Mouse (Mus musculus): Measurements from ENCODE around the gene Krt10. TPM values are rescaled to one million over a fixed set of nuclear protein-coding genes. Genes with fewer than 3 reads are reported as not detected.

Gene Krt10
- 31.7 and 39.9 TPM in 2 replicates for polyA plus RNA-seq (2014; fragmentation: Nextera tagmentation; extraction: Ambion mirVana)

GRCm38 (mm10) chr11:99389264-99389663, at the start of gene Krt10:
Gene Krt10 (minus strand): TSS chr11:99389364.
- DNase-seq (ENCODE audit: low spot score), result no peak
- no peak within 1 kb of the TSS for H3K27ac ChIP-seq
- no peaks in the 10 kb centered on the region for H3K27me3 ChIP-seq (ENCODE audit: control insufficient read depth, insufficient read depth, low read length)
- no peak within 1 kb of the TSS for H3K9ac ChIP-seq
- peaks cover 14% of the 10 kb centered on the region for H3K4me1 ChIP-seq (replicated peaks; ENCODE audit: control insufficient read depth, insufficient read depth, low read length)
- ATAC-seq (ENCODE audit: low FRiP score), result no peak
- H3K4me3 ChIP-seq (replicated peaks; ENCODE audit: low read length), result no peak within 1 kb of the TSS
- no peaks in the 10 kb centered on the region for H3K36me3 ChIP-seq (replicated peaks; ENCODE audit: control insufficient read depth, insufficient read depth)
- H3K9me3 ChIP-seq (ENCODE audit: control insufficient read depth, low read length), result no peaks in the 10 kb centered on the region
- 90% methylated on average over 4 of the region's 4 CpGs for WGBS
- no peak within 1 kb of the TSS for H3K4me2 ChIP-seq (replicated peaks)

GRCm38 (mm10) chr11:99437972-99438371, 48.8 kb upstream of the Krt10 start, which contains the start of gene Krt20:
Gene Krt20 (minus strand): TSS chr11:99438150.
- DNase-seq (ENCODE audit: low spot score) (no peak), ATAC-seq (ENCODE audit: low FRiP score) (no peak)
- Histone ChIP-seq H3K4me3 (replicated peaks; ENCODE audit: low read length) (no peak within 1 kb of the TSS), H3K27me3 (ENCODE audit: control insufficient read depth, insufficient read depth, low read length) (no peaks in the 10 kb centered on the region), H3K27ac (no peak within 1 kb of the TSS), H3K9me3 (ENCODE audit: control insufficient read depth, low read length) (no peaks in the 10 kb centered on the region), H3K9ac (no peak within 1 kb of the TSS), H3K4me2 (replicated peaks) (no peak within 1 kb of the TSS), H3K36me3 (replicated peaks; ENCODE audit: control insufficient read depth, insufficient read depth) (no peaks in the 10 kb centered on the region), H3K4me1 (replicated peaks; ENCODE audit: control insufficient read depth, insufficient read depth, low read length) (no peaks in the 10 kb centered on the region)
- WGBS, result 63% methylated on average over 10 of the region's 10 CpGs

GRCm38 (mm10) chr11:99436625-99437024, 47.5 kb upstream of the Krt10 start:
- Histone ChIP-seq H3K9ac (no peak overlapping the region), H3K4me2 (replicated peaks) (no peak overlapping the region), H3K36me3 (replicated peaks; ENCODE audit: control insufficient read depth, insufficient read depth) (no peaks in the 10 kb centered on the region), H3K27me3 (ENCODE audit: control insufficient read depth, insufficient read depth, low read length) (no peaks in the 10 kb centered on the region), H3K4me1 (replicated peaks; ENCODE audit: control insufficient read depth, insufficient read depth, low read length) (no peaks in the 10 kb centered on the region), H3K27ac (no peak overlapping the region), H3K9me3 (ENCODE audit: control insufficient read depth, low read length) (no peaks in the 10 kb centered on the region), H3K4me3 (replicated peaks; ENCODE audit: low read length) (no peak overlapping the region)
- ATAC-seq (ENCODE audit: low FRiP score) (no peak), DNase-seq (ENCODE audit: low spot score) (no peak)
- WGBS, result 77% methylated on average over 4 of the region's 4 CpGs

- WGBS, result 31% methylated on average over 12 of the region's 12 CpGs
- Histone ChIP-seq H3K27me3 (ENCODE audit: control insufficient read depth, insufficient read depth, low read length) (no peaks in the 10 kb centered on the region), H3K4me1 (replicated peaks; ENCODE audit: control insufficient read depth, insufficient read depth, low read length) (no peaks in the 10 kb centered on the region), H3K36me3 (replicated peaks; ENCODE audit: control insufficient read depth, insufficient read depth) (no peaks in the 10 kb centered on the region), H3K9me3 (ENCODE audit: control insufficient read depth, low read length) (no peaks in the 10 kb centered on the region), H3K9ac (no peak overlapping the region), H3K27ac (no peak overlapping the region), H3K4me2 (replicated peaks) (no peak overlapping the region), H3K4me3 (replicated peaks; ENCODE audit: low read length) (no peak overlapping the region)
- DNase-seq (ENCODE audit: low spot score), result peak; percentile 73
- no peak for ATAC-seq (ENCODE audit: low FRiP score)
Measured at GRCm38 (mm10) chr11:99430670-99431069, 41.5 kb upstream of the Krt10 start.

GRCm38 (mm10) chr11:99422159-99422558, 33.0 kb upstream of the Krt10 start, which contains the start of gene Krt12:
Gene Krt12 (minus strand): TSS chr11:99422259.
- no peak within 1 kb of the TSS for H3K9ac ChIP-seq
- H3K4me1 ChIP-seq (replicated peaks; ENCODE audit: control insufficient read depth, insufficient read depth, low read length), result no peaks in the 10 kb centered on the region
- H3K4me3 ChIP-seq (replicated peaks; ENCODE audit: low read length), result no peak within 1 kb of the TSS
- H3K9me3 ChIP-seq (ENCODE audit: control insufficient read depth, low read length), result no peaks in the 10 kb centered on the region
- DNase-seq (ENCODE audit: low spot score) (no peak), ATAC-seq (ENCODE audit: low FRiP score) (no peak)
- no peaks in the 10 kb centered on the region for H3K27me3 ChIP-seq (ENCODE audit: control insufficient read depth, insufficient read depth, low read length)
- 87% methylated on average over 10 of the region's 10 CpGs for WGBS
- no peaks in the 10 kb centered on the region for H3K36me3 ChIP-seq (replicated peaks; ENCODE audit: control insufficient read depth, insufficient read depth)
- H3K4me2 ChIP-seq (replicated peaks), result no peak within 1 kb of the TSS
- no peak within 1 kb of the TSS for H3K27ac ChIP-seq

- Histone ChIP-seq H3K9me3 (ENCODE audit: control insufficient read depth, low read length) (no peaks in the 10 kb centered on the region), H3K4me2 (replicated peaks) (no peak overlapping the region), H3K4me1 (replicated peaks; ENCODE audit: control insufficient read depth, insufficient read depth, low read length) (no peaks in the 10 kb centered on the region), H3K36me3 (replicated peaks; ENCODE audit: control insufficient read depth, insufficient read depth) (no peaks in the 10 kb centered on the region), H3K9ac (no peak overlapping the region), H3K27ac (no peak overlapping the region), H3K27me3 (ENCODE audit: control insufficient read depth, insufficient read depth, low read length) (no peaks in the 10 kb centered on the region), H3K4me3 (replicated peaks; ENCODE audit: low read length) (no peak overlapping the region)
- WGBS, result 63% methylated on average over 10 of the region's 10 CpGs
- ATAC-seq (ENCODE audit: low FRiP score), result no peak
- no peak for DNase-seq (ENCODE audit: low spot score)
Measured at GRCm38 (mm10) chr11:99420586-99420985, 31.4 kb upstream of the Krt10 start.

GRCm38 (mm10) chr11:99417819-99418218, 28.7 kb upstream of the Krt10 start:
- H3K4me2 ChIP-seq (replicated peaks), result no peak overlapping the region
- H3K4me3 ChIP-seq (replicated peaks; ENCODE audit: low read length), result no peak overlapping the region
- H3K36me3 ChIP-seq (replicated peaks; ENCODE audit: control insufficient read depth, insufficient read depth), result no peaks in the 10 kb centered on the region
- H3K27me3 ChIP-seq (ENCODE audit: control insufficient read depth, insufficient read depth, low read length), result no peaks in the 10 kb centered on the region
- no peak overlapping the region for H3K27ac ChIP-seq
- H3K9ac ChIP-seq, result no peak overlapping the region
- no peaks in the 10 kb centered on the region for H3K4me1 ChIP-seq (replicated peaks; ENCODE audit: control insufficient read depth, insufficient read depth, low read length)
- WGBS, result 69% methylated on average over 16 of the region's 16 CpGs
- DNase-seq (ENCODE audit: low spot score), result no peak
- no peaks in the 10 kb centered on the region for H3K9me3 ChIP-seq (ENCODE audit: control insufficient read depth, low read length)
- ATAC-seq (ENCODE audit: low FRiP score), result no peak

GRCm38 (mm10) chr11:99416902-99417301, 27.7 kb upstream of the Krt10 start:
- no peak for DNase-seq (ENCODE audit: low spot score)

GRCm38 (mm10) chr11:99414463-99415147, 25.4 kb upstream of the Krt10 start:
- Histone ChIP-seq H3K27me3 (ENCODE audit: control insufficient read depth, insufficient read depth, low read length) (no peaks in the 10 kb centered on the region), H3K27ac (no peak overlapping the region), H3K36me3 (replicated peaks; ENCODE audit: control insufficient read depth, insufficient read depth) (no peaks in the 10 kb centered on the region), H3K4me2 (replicated peaks) (no peak overlapping the region), H3K4me3 (replicated peaks; ENCODE audit: low read length) (no peak overlapping the region), H3K9ac (no peak overlapping the region), H3K9me3 (ENCODE audit: control insufficient read depth, low read length) (no peaks in the 10 kb centered on the region), H3K4me1 (replicated peaks; ENCODE audit: control insufficient read depth, insufficient read depth, low read length) (no peaks in the 10 kb centered on the region)
- DNase-seq (ENCODE audit: low spot score) (no peak), ATAC-seq (ENCODE audit: low FRiP score) (no peak)
- WGBS, result 93% methylated on average over 13 of the region's 13 CpGs

More at GRCm38 (mm10) chr11:99416902-99417301, 27.7 kb upstream of the Krt10 start:
- Histone ChIP-seq H3K27me3 (ENCODE audit: control insufficient read depth, insufficient read depth, low read length) (no peaks in the 10 kb centered on the region), H3K9me3 (ENCODE audit: control insufficient read depth, low read length) (no peaks in the 10 kb centered on the region), H3K4me1 (replicated peaks; ENCODE audit: control insufficient read depth, insufficient read depth, low read length) (no peaks in the 10 kb centered on the region), H3K4me3 (replicated peaks; ENCODE audit: low read length) (no peak overlapping the region), H3K36me3 (replicated peaks; ENCODE audit: control insufficient read depth, insufficient read depth) (no peaks in the 10 kb centered on the region), H3K27ac (no peak overlapping the region), H3K4me2 (replicated peaks) (no peak overlapping the region), H3K9ac (no peak overlapping the region)
- no peak for ATAC-seq (ENCODE audit: low FRiP score)
- WGBS, result 81% methylated on average over 13 of the region's 13 CpGs
